Mouse (Mus musculus): ENCODE results near the gene Rnpep. TPM values are rescaled to one million over a fixed set of nuclear protein-coding genes. Genes with fewer than 3 reads are reported as not detected.

Rnpep gene
- polyA plus RNA-seq (2014; fragmentation: Illumina TruSeq; extraction: RNeasy Lipid Tissue Mini Kit (QIAGEN cat#74804); ENCODE audit: low read depth, low replicate concordance), result 31.2 TPM

DNA sequence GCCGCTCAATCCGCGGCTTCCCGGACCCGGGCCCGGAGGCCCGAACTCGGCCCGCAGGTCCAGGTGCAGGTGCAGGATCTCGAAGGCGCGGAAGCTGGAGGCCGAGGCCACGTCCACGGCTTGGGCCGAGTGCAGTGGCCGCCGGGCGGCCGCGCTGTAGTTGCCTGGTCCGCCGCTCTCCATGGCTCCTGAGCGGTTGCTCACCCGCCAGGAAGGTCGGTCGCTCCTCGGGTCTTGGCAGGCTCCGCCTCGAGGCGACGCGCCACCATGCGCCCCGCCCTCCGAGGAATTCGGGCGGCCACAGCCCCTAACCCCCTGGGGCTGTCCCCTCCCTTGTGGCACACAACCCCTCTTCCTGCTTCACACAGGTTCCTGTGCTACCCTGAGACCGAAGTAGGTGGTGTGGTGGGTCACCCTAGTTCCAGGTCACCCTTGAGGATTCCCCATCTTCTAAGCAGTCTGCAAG is at the start of gene Rnpep:
Gene Rnpep (minus strand): TSS at position 259 of the 466 bp plus-strand sequence.

DNA sequence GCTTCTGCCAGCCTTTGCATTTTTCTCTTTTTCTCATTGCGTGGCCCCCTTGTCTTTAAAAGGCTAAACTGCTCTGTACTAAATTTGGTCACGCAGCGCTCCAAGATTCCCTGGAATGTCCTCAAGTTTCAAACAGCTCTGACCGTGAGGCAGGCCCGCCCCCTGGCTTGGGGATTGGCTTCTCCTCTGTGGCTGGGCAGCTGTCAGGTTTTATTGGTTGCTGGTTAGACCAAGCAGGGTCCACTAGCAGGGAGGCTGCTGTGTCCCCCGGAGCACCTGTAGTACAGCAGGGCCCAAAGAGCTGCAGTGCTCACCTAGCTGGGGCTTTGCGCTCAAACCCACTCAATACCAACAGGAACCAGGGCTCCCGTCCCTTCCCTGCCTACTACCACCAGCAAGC is 40.7 kb upstream of the Rnpep start, which contains the start of gene Lmod1:
Gene Lmod1 (plus strand): TSS at position 237 of the 400 bp plus-strand sequence.

DNA sequence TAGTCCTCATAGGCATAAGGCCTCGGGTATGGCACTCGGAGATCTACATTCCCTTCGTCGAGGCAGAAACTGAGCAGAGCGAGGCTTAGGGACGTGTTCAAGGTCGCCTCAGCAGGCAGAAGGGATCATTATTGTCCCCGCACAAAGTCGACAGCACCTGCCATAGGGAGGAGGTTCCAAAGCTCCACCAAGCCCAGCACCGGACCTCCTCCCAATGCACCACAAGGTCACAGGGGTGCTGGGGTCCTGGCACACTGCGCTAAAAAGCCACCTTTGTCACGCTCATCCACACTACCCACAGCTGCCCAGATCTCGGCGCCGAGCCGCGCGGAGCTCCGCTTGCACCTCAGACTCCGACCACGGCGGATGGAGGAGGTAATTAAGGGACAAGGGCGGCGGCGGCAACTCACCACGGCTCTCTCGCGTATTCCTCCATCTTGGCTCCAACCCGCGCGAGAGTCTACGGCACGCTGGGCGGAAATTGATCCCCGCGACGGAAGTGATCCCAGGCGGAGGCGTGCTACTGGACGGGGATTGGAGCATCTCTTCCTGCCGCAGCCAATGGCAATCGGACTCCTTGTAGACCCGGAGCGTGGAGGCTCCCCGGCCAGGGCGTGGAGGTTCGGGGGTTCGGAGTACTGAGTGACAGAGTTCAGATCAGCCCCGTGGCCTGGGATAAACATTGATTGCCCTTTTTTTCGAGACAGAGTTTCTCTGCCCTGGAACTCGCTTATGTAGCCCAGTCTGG is 29.6 kb upstream of the Rnpep start, which contains the start of gene Timm17a:
Gene Timm17a (minus strand): TSS at position 495 of the 748 bp plus-strand sequence.

DNA sequence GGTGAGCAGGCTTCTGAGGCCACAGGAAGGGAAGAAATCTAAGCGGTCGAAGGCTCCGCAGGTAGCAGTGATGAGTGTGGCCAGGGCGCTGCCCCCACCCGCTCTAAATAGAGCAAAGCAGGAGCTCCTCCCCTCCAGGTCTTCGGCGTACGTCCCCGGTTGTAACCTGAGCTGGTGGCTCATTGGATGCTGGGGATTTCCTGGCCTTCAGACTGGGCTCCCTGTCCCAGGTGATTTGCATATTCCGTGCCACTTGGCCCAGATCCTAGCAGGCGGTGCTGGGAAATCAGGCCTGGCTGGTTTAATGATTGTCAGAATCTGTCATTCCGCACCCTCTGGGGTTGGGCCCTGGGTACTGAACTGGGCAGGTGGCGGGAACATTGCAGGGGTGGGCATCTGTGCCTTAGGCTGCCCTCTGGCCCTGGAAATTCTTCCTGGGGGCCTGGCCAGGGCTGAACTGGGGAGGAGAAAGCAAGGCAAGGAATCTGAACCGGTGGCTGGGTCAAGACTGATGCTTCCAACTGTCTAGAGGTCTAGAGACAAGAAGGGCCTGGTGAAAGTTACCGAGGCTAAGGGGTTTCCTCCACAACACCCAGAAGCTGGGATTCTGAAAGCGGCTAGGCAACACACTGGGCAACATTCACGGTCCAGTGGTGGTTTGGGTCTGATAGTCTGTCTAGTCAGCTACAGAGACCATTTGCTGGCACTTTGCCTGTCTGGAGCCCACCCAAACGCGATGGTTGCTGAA is 25.3 kb downstream of the Rnpep start, which contains the start of gene Elf3:
Gene Elf3 (minus strand): TSS at position 189 of the 748 bp plus-strand sequence.

Other genes starting within 250 kb of the Rnpep start
- gene Lgr6, start 178.8 kb downstream of the Rnpep start, polyA plus RNA-seq (2014; fragmentation: Illumina TruSeq; extraction: RNeasy Lipid Tissue Mini Kit (QIAGEN cat#74804); ENCODE audit: low read depth, low replicate concordance), result 0.16 TPM
- 0.60 TPM for gene Ptpn7, start 151.4 kb downstream of the Rnpep start, polyA plus RNA-seq (2014; fragmentation: Illumina TruSeq; extraction: RNeasy Lipid Tissue Mini Kit (QIAGEN cat#74804); ENCODE audit: low read depth, low replicate concordance)
- 24.8 TPM for gene Arl8a, start 137.3 kb downstream of the Rnpep start, polyA plus RNA-seq (2014; fragmentation: Illumina TruSeq; extraction: RNeasy Lipid Tissue Mini Kit (QIAGEN cat#74804); ENCODE audit: low read depth, low replicate concordance)
- gene Gpr37l1, start 116.4 kb downstream of the Rnpep start, polyA plus RNA-seq (2014; fragmentation: Illumina TruSeq; extraction: RNeasy Lipid Tissue Mini Kit (QIAGEN cat#74804); ENCODE audit: low read depth, low replicate concordance), result 1.0 TPM
- 38.8 TPM for gene Elf3, start 25.5 kb downstream of the Rnpep start, polyA plus RNA-seq (2014; fragmentation: Illumina TruSeq; extraction: RNeasy Lipid Tissue Mini Kit (QIAGEN cat#74804); ENCODE audit: low read depth, low replicate concordance)
- gene Timm17a, start 29.7 kb upstream of the Rnpep start, polyA plus RNA-seq (2014; fragmentation: Illumina TruSeq; extraction: RNeasy Lipid Tissue Mini Kit (QIAGEN cat#74804); ENCODE audit: low read depth, low replicate concordance), result 23.1 TPM
- 6.6 TPM for gene Lmod1, start 40.7 kb upstream of the Rnpep start, polyA plus RNA-seq (2014; fragmentation: Illumina TruSeq; extraction: RNeasy Lipid Tissue Mini Kit (QIAGEN cat#74804); ENCODE audit: low read depth, low replicate concordance)
- not detected for gene Shisa4, start 91.2 kb upstream of the Rnpep start, polyA plus RNA-seq (2014; fragmentation: Illumina TruSeq; extraction: RNeasy Lipid Tissue Mini Kit (QIAGEN cat#74804); ENCODE audit: low read depth, low replicate concordance)
- gene Ipo9, start 146.4 kb upstream of the Rnpep start, polyA plus RNA-seq (2014; fragmentation: Illumina TruSeq; extraction: RNeasy Lipid Tissue Mini Kit (QIAGEN cat#74804); ENCODE audit: low read depth, low replicate concordance), result 12.9 TPM